Mouse (Mus musculus) cerebellum, adult 9-11 months (tissue): Measurements from ENCODE around the gene Rsl24d1.
"Not testable (repeated sequence)": the region's sequence is repeated elsewhere in the genome, so short reads cannot be mapped to it uniquely, and the experiment has no call there.

Experiments
- DNase-seq: peaks from one replicate; pipeline ENCODE4 v3.0.0; 2022

Gene Rsl24d1

DNA sequence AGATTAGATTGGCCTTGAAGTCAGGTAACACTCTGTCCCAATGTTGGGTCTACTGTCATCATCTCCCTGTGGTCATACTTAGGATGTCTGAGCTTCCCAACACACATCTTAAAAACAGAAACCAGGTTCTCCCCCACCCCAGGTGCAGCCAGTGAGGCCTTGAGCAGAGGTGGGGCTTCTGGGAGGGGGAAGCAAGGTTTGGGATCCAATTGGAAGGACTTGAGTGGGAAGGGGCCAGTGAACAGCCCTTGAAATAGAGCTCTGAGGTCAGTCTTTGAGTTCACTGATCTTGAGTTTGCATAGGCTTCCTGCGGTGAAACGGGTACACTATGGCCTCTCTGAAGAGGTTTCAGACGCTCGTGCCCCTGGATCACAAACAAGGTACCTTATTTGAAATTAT is 11.0 kb upstream of the Rsl24d1 start, which contains the start of gene Gm20509:
Gene Gm20509 (plus strand): TSS at position 290 of the 400 bp plus-strand sequence.
- no peak for DNase-seq

DNA sequence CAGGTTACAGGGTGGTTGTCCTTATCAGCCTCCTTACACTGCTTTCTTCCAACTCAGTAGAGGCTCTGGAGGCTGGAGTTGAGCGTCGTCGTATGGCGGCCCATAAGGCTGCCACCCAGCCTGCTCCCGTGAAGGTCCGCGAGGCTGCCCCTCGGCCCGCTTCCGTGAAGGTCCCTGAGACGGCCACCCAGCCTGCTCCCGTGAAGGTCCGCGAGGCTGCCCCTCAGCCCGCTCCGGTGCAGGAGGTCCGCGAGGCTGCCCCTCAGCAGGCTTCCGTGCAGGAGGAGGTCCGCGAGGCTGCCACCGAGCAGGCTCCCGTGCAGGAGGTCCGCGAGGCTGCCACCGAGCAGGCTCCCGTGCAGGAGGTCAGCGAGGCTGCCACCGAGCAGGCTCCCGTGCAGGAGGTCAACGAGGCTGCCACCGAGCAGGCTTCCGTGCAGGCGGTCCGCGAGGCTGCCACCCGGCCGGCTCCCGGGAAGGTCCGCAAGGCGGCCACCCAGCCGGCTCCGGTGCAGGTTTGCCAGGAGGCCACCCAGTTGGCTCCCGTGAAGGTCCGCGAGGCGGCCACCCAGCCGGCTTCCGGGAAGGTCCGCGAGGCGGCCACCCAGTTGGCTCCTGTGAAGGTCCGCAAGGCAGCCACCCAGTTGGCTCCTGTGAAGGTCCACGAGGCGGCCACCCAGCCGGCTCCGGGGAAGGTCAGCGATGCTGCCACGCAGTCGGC is 9.9 kb upstream of the Rsl24d1 start:
- peak; percentile 60 for DNase-seq

DNA sequence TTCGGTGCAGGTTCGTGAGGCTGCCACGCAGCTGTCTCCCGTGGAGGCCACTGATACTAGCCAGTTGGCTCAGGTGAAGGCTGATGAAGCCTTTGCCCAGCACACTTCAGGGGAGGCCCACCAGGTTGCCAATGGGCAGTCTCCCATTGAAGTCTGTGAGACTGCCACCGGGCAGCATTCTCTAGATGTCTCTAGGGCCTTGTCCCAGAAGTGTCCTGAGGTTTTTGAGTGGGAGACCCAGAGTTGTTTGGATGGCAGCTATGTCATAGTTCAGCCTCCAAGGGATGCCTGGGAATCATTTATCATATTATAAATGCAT is 9.4 kb upstream of the Rsl24d1 start:
- no peak for DNase-seq

DNA sequence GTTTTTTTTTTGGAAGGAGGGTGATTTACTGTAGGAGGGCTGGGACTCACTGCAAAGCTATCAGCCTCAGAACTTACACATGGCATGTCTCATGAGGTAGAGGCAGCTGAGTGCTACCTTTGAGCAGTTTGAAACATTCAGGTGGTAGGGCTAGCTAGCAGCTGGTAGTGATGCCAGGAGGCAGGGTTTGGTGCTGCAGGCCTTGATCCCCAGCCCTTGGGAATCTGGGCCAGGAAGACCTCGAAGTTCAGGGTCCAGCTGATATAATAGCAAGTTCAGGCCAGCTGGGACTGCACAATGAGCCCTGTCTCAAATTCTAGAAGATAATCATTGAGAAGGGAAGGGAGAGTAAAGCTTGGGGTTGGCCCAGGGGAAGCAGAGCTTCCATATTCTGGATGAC is 8.1 kb upstream of the Rsl24d1 start:
- DNase-seq = no peak

DNA sequence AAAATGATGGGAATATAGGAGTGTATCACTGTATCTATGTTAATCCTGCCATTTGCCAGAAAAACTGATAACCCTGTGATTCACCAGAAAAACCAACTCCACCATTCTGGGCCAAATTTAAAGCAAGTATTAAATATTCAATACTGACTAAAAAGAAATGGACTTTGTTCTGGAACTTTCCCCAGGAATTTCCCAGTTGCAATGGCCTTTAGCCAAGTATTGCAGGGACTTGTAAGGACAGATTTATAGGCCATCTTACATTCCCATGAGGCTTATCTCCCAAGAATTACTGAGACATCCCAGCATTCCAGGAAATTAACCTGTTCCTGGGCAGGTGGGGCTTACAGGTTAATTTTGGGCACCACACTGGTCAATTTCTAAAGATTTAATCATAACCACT is 7.5 kb upstream of the Rsl24d1 start:
- no peak for DNase-seq

DNA sequence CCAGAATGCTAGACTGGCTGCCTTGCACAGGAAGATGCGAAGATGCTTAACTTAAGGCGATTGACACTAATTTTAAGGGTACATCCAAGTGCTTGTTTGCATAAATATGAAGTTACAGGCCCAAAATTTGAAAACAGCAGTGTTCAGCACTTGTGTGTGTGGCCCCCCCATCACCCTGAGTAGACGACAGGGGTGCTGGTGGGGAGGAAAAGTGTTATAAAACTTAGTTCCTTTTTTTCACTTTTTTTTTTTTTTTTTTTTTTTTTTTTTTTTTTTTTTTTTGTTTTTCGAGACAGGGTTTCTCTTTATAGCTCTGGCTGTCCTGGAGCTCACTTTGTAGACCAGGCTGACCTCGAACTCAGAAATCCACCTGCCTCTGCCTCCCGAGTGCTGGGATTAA is 3.5 kb downstream of the Rsl24d1 start:
- not testable (repeated sequence) for DNase-seq

GRCm38 (mm10) chr9:73118012-73118411 is 4.8 kb downstream of the Rsl24d1 start:
- no peak for DNase-seq

DNA sequence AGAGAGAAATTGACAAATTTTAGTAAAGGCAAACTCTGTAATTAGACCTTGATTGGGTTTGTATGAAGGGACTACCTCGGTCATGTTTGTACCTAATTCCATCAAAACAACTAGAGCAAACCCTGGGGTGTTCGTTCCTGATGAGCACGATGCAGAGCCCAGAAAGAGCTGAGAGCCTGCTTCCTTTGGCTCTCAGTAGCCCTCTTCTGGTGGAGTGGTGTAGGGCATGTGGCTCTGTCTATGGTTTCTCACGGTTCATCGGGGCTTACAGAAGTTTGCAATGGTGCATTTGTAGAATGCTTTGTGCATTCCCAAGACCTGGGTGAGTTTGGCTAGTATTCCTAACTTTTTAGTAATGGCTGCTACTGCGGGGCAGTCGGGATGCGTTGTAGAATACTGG is 8.5 kb downstream of the Rsl24d1 start:
- no peak for DNase-seq

- DNase-seq = no peak
Observed at GRCm38 (mm10) chr9:73125043-73125570, 11.9 kb downstream of the Rsl24d1 start.

- no peak for DNase-seq
Observed at GRCm38 (mm10) chr9:73127457-73127856, 14.2 kb downstream of the Rsl24d1 start.

GRCm38 (mm10) chr9:73129875-73130274 is 16.6 kb downstream of the Rsl24d1 start:
- DNase-seq = no peak

GRCm38 (mm10) chr9:73130529-73130928 is 17.3 kb downstream of the Rsl24d1 start:
- no peak for DNase-seq

DNA sequence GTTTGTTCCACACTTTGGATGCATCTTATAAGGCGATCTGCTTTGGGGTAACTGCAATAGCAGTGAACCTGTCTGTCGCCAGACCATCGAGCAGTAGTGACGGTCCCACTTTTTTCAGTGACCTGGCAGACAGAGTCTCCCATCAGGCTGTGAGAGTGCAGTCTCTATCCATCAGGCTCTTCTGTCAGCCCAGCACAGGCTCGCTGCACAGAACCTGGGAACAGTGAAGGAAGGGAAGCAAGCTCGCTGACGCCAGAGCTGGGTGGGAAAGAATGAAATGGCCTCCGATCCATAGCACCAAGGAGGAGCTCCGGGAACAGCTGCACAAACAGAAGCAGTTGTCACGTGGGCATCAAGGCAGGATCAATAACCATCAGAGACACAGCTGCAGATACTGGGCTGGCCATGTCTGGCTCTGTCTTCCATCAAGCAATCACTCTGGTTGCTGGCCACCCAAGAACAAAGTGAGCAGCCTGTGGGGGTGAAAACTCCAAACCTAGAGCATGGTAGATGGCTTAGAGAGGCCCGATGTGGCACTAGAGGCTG is 24.2 kb downstream of the Rsl24d1 start:
- no peak for DNase-seq

DNA sequence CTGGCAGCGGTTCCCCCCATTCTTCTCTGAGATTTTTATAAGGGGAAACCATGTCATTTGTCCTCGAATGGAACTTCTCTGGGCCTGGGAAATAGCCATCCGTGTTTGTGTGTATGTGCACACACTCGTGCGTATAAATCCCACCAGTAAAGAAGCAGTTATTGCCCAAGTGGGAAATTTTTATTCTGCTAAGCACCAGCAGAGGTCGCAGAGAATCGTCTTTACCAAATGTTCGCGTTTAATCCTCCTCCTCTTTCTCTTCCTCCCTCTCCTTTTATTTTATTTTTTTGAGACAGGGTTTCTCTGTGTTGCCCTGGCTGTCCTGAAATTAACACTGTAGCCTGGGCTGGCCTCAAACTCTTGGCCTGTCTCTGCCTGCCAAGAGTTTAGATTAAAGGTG is 41.1 kb downstream of the Rsl24d1 start:
- no peak for DNase-seq

DNA sequence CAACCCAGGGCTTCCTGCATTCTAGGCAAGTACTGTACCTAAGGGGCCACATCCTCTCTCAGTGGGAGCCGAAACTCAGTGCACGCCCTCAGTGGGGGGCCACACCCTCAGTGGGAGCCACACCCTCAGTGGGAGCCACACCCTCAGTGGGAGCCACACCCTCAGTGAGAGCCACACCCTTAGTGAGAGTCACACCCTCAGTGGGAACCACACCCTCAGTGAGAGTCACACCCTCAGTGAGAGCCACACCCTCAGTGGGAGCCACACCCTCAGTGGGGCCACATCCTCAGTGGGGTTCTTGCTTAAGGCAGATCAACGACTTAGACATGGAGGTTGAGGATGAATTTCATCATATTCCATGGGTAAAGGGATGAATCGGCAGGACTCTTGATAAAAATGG is 44.7 kb downstream of the Rsl24d1 start:
- no peak for DNase-seq

- no peak for DNase-seq
Observed at GRCm38 (mm10) chr9:73159265-73159664, 46.0 kb downstream of the Rsl24d1 start.

DNA sequence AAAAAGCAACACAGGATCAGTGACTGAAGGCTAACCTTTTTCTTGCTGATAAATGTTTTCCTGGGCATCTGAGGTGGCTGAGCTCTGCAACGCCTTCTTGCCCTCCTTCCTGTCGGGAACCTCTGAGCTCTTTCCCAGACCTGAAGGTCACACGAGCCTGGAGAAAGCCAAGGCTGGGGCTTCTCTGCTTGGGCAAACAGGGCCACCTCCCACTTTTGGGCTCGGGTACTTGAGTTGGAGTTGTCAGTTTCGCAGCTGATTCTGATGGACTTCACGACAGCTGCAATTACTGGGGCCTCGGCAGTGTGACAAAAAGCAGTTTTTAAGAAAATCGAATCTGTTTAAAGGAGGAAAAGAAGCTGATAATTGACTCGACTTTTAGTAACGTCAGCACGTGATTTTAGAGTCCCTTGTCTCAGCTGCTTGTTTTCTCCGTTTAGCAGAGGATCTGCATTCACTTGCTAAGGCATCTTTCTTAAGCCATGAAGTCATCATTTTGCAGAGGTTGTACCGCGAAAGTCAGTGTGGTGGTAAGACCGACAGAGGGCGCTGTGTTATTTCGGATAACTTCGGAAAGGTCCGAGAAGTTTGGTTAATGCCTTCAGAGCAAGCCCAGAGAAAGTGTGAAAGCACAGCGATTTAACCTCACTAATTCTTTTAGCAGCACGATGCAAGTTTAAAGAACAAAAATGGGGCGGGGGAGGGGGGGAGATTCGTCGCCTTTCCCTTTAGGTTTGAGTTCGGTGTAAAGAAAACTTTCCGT is 49.5 kb downstream of the Rsl24d1 start:
- DNase-seq = peak; percentile 86

DNA sequence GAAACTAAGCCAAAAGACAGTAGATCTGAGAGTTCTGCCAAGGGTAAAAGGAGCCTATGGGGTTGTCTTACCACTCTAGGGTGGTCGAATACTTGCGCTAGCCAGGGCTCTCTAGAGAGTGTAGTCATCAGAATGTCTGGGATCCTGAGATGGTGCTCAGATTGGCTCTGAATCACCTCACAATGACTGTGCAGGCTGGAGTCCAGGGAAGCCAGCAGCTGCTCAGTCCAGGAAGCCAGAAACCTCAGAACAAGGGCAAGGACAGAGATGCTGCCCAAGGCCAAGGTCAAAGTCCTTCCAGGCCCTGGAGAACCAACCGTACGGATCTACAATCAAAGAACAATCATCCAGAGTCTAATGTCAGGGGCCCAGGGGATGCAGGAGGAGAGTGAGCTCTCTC is 52.4 kb downstream of the Rsl24d1 start:
- DNase-seq = peak; percentile 63
